Mouse (Mus musculus) CD4-positive naive resting alpha-beta T cell, adult 76 days (primary cell): ENCODE measurements around the gene Trabd2b. TPM values are rescaled to one million over a fixed set of nuclear protein-coding genes. Genes with fewer than 3 reads are reported as not detected.

ENCODE experiments used
- total RNA-seq: library from RNA; stranded (reverse); gene quantifications from one replicate; pipeline ENCODE4 v1.2.4, GENCODE M21; 2023

Trabd2b gene
- total RNA-seq = 0.12 TPM

GRCm38 (mm10) chr4:114406355-114407101 is at the start of gene Trabd2b:
TSS of gene Trabd2b (plus strand) at chr4:114406724.

Other genes with a start within 250 kb of the Trabd2b start
- gene Skint11, start 243.3 kb upstream of the Trabd2b start, total RNA-seq = not detected